Mouse (Mus musculus): Measurements from ENCODE around the gene Usp18. TPM values are rescaled to one million over a fixed set of nuclear protein-coding genes. Genes with fewer than 3 reads are reported as not detected.

The Usp18 gene
- polyA plus RNA-seq, 1 experiment from 2014 or later = 3.3 TPM

- ATAC-seq (ENCODE audit: insufficient read depth) = no peak
- H3K36me3 ChIP-seq (ENCODE audit: insufficient read depth) = no peaks in the 10 kb centered on the region
- no peak overlapping the region for H3K9ac ChIP-seq
- H3K27me3 ChIP-seq (ENCODE audit: insufficient read depth, low read length) = no peaks in the 10 kb centered on the region
- H3K4me2 ChIP-seq = no peak overlapping the region
- H3K9me3 ChIP-seq (ENCODE audit: low read depth, low read length) = peaks cover 9% of the 10 kb centered on the region; the same call in 1 of the 2 replicates
- WGBS = 87% methylated on average over 11 of the region's 11 CpGs
- no peaks in the 10 kb centered on the region for H3K4me1 ChIP-seq (ENCODE audit: insufficient read depth)
- H3K4me3 ChIP-seq (ENCODE audit: low read depth, low read length) = no peak overlapping the region
- no peak overlapping the region for H3K27ac ChIP-seq (ENCODE audit: low read depth)
- TF ChIP-seq CTCF (IDR thresholded peaks at IDR 0.05; ENCODE audit: low read depth) = no peak
- DNase-seq = no peak
These were observed 16.8 kb downstream of the Usp18 start for GRCm38 (mm10) chr6:121262496-121262895.

- Histone ChIP-seq H3K9me3 (ENCODE audit: low read depth, low read length) (peaks cover 5% of the 10 kb centered on the region; the same call in 1 of the 2 replicates), H3K4me3 (ENCODE audit: low read depth, low read length) (no peak overlapping the region), H3K4me2 (no peak overlapping the region), H3K27me3 (ENCODE audit: insufficient read depth, low read length) (no peaks in the 10 kb centered on the region), H3K27ac (ENCODE audit: low read depth) (no peak overlapping the region), H3K9ac (no peak overlapping the region), H3K4me1 (ENCODE audit: insufficient read depth) (no peaks in the 10 kb centered on the region), H3K36me3 (ENCODE audit: insufficient read depth) (no peaks in the 10 kb centered on the region)
- ATAC-seq (ENCODE audit: insufficient read depth) = no peak
- 75% methylated on average over 6 of the region's 6 CpGs for WGBS
- TF ChIP-seq CTCF (IDR thresholded peaks at IDR 0.05; ENCODE audit: low read depth) = no peak
- no peak for DNase-seq
These were observed 24.4 kb downstream of the Usp18 start for GRCm38 (mm10) chr6:121270156-121270555.

- Histone ChIP-seq H3K36me3 (ENCODE audit: insufficient read depth) (no peaks in the 10 kb centered on the region), H3K9me3 (ENCODE audit: low read depth, low read length) (no peaks in the 10 kb centered on the region), H3K9ac (no peak overlapping the region), H3K4me2 (peak overlapping the region; percentile 74), H3K4me1 (ENCODE audit: insufficient read depth) (no peaks in the 10 kb centered on the region), H3K4me3 (ENCODE audit: low read depth, low read length) (peak overlapping the region; percentile 39; the same call in 1 of the 2 replicates), H3K27me3 (ENCODE audit: insufficient read depth, low read length) (no peaks in the 10 kb centered on the region), H3K27ac (ENCODE audit: low read depth) (no peak overlapping the region)
- ATAC-seq (ENCODE audit: insufficient read depth) = no peak; the same call in 1 of the 2 replicates
- no peak for TF ChIP-seq CTCF (IDR thresholded peaks at IDR 0.05; ENCODE audit: low read depth)
- 17% methylated on average over 4 of the region's 4 CpGs for WGBS
- DNase-seq = no peak
These were observed 26.0 kb downstream of the Usp18 start for GRCm38 (mm10) chr6:121271707-121272074.

- H3K9ac ChIP-seq = 0 out of 2 replicates have a peak overlapping the region, but pooled peaks have one; percentile 3
These were observed 26.5 kb downstream of the Usp18 start for GRCm38 (mm10) chr6:121272075-121272800.

GRCm38 (mm10) chr6:121274356-121274755, 28.6 kb downstream of the Usp18 start:
- no peak overlapping the region for H3K4me2 ChIP-seq
- 69% methylated on average over 3 of the region's 3 CpGs for WGBS
- no peaks in the 10 kb centered on the region for H3K9me3 ChIP-seq (ENCODE audit: low read depth, low read length)
- H3K9ac ChIP-seq = no peak overlapping the region
- H3K27ac ChIP-seq (ENCODE audit: low read depth) = no peak overlapping the region
- ATAC-seq (ENCODE audit: insufficient read depth) = no peak
- H3K36me3 ChIP-seq (ENCODE audit: insufficient read depth) = no peaks in the 10 kb centered on the region
- TF ChIP-seq CTCF (IDR thresholded peaks at IDR 0.05; ENCODE audit: low read depth) = peak; percentile 38; the same call in 1 of the 2 replicates
- H3K4me3 ChIP-seq (ENCODE audit: low read depth, low read length) = no peak overlapping the region
- DNase-seq = peak; percentile 69
- no peaks in the 10 kb centered on the region for H3K27me3 ChIP-seq (ENCODE audit: insufficient read depth, low read length)
- H3K4me1 ChIP-seq (ENCODE audit: insufficient read depth) = no peaks in the 10 kb centered on the region

More at GRCm38 (mm10) chr6:121272075-121272800, 26.5 kb downstream of the Usp18 start:
- H3K4me1 ChIP-seq (ENCODE audit: insufficient read depth) = no peaks in the 10 kb centered on the region
- peak; percentile 98 for DNase-seq
- peak overlapping the region; percentile 74 for H3K4me2 ChIP-seq
- peak overlapping the region; percentile 39 for H3K4me3 ChIP-seq (ENCODE audit: low read depth, low read length)
- peak overlapping the region; percentile 78 for H3K27ac ChIP-seq (ENCODE audit: low read depth)
- peak; percentile 95 for TF ChIP-seq CTCF (IDR thresholded peaks at IDR 0.05; ENCODE audit: low read depth)
- H3K27me3 ChIP-seq (ENCODE audit: insufficient read depth, low read length) = no peaks in the 10 kb centered on the region
- H3K36me3 ChIP-seq (ENCODE audit: insufficient read depth) = no peaks in the 10 kb centered on the region
- 12% methylated on average over 17 of the region's 17 CpGs for WGBS
- no peaks in the 10 kb centered on the region for H3K9me3 ChIP-seq (ENCODE audit: low read depth, low read length)
- ATAC-seq (ENCODE audit: insufficient read depth) = peak; percentile 96

- Histone ChIP-seq H3K36me3 (ENCODE audit: insufficient read depth) (no peaks in the 10 kb centered on the region), H3K4me3 (ENCODE audit: low read depth, low read length) (no peak overlapping the region), H3K27ac (ENCODE audit: low read depth) (no peak overlapping the region), H3K4me2 (no peak overlapping the region), H3K27me3 (ENCODE audit: insufficient read depth, low read length) (no peaks in the 10 kb centered on the region), H3K4me1 (ENCODE audit: insufficient read depth) (no peaks in the 10 kb centered on the region), H3K9me3 (ENCODE audit: low read depth, low read length) (no peaks in the 10 kb centered on the region), H3K9ac (no peak overlapping the region)
- ATAC-seq (ENCODE audit: insufficient read depth) (no peak), DNase-seq (no peak)
- 92% methylated on average over 5 of the region's 5 CpGs for WGBS
- TF ChIP-seq CTCF (IDR thresholded peaks at IDR 0.05; ENCODE audit: low read depth) = no peak
These were observed 38.4 kb downstream of the Usp18 start for GRCm38 (mm10) chr6:121284132-121284531.

- Histone ChIP-seq H3K27ac (ENCODE audit: low read depth) (no peak overlapping the region), H3K36me3 (ENCODE audit: insufficient read depth) (no peaks in the 10 kb centered on the region), H3K4me3 (ENCODE audit: low read depth, low read length) (no peak overlapping the region), H3K4me2 (no peak overlapping the region), H3K27me3 (ENCODE audit: insufficient read depth, low read length) (no peaks in the 10 kb centered on the region), H3K9me3 (ENCODE audit: low read depth, low read length) (no peaks in the 10 kb centered on the region), H3K4me1 (ENCODE audit: insufficient read depth) (peaks cover 4% of the 10 kb centered on the region; the same call in 1 of the 2 replicates), H3K9ac (no peak overlapping the region)
- no peak for ATAC-seq (ENCODE audit: insufficient read depth)
- DNase-seq = no peak
- 43% methylated on average over 7 of the region's 7 CpGs for WGBS
- no peak for TF ChIP-seq CTCF (IDR thresholded peaks at IDR 0.05; ENCODE audit: low read depth)
These were observed 53.6 kb downstream of the Usp18 start for GRCm38 (mm10) chr6:121299317-121299716.
